Mouse (Mus musculus): ENCODE data around the gene Thsd4.
"Not testable (repeated sequence)": the region's sequence is repeated elsewhere in the genome, so short reads cannot be mapped to it uniquely, and the experiment has no call there.

Thsd4 gene

DNA sequence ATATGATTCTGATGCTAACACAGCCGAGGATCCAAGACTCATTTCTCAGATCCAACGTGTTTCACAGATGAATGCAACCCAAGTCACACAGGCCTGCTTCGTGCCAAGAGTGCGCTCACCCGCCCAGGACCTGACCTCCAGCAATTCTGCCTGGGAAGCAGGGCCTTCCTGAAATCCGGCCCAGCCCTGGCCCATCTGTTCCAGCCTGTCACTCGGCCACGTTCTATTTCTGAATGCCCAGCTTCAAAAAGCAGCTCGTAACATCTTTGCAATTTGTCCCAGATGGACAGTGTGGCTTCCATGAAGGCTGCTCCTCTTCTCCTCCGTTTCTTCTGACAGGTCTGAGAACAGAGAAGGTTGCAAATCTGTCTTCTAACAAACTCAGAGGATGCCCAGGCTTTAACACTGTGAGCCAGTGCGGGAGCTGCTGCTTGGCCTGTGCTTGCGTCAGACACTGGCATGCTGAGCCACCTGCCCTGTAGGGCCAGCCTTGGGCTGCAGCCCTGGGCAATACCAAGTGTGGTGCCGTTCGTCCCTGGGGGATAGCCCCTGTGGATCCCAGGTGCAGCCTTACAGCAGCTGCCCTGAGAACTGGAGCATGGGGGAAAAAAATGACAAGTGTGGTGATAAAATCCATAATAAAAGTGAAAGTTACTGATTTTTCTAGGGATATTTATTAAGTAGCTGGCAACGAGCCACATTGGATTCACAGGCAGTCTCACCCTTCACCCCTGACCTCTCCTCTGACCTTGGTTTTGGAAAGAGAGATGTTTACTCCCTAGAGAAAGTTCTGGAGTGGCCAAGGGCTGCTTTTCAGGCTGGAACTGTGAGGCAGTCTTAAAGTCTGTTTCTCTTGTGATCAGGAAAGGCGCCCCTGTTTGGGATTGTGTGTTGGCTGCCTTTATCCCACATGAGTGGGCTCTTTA, 211.8 kb downstream of the Thsd4 start:
- peak; percentile 18 to 51 for DNase-seq (ENCODE audit: low spot score in 2 of 2)

- no peak for DNase-seq (ENCODE audit: low spot score in 2 of 2)
These were observed 213.7 kb downstream of the Thsd4 start for GRCm38 (mm10) chr9:60308182-60308581.

DNA sequence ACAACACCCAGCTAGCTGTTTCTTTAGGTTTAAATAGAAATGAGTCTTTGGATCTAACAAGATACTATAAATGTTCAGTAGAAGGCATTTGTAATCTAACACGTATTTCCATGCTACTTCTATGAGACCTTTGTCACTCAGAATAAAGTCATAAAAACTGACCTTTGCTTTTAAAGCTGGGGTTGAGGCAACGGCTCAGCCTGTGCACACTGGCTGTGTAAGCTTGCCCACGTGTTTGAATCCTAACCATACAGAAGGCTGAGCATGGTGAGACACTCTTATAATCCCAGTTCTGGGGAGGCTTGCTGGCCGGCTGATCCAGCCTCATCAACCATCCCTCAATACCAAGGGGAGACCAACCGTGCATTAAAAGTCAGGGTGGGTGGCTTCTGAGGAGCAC, 214.4 kb downstream of the Thsd4 start:
- DNase-seq (ENCODE audit: low spot score in 2 of 2) = no peak

DNA sequence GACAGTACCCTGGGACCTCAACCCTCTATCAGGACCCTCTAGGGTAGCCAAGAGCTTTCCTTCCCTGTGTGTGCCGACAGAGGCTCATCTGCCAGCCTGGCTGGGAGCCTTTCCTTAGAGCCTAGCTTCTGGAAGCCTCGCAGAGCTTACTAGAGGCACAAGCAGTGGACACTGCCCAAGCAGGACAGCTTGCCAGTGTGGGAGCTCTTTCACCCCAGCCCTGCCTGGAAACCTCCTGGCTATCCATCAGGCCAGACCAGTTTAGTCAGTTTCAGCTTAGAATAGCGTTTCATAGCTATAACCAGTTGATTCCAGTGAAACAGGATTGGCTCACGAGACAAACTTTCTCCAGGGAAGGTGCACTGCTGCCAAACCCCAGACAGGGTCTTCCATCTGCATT, 215.6 kb downstream of the Thsd4 start:
- peak in 1 of 2 experiments; percentile 43 for DNase-seq (ENCODE audit: low spot score in 2 of 2)

- no peak for DNase-seq (ENCODE audit: low spot score in 2 of 2)
These were observed 216.5 kb downstream of the Thsd4 start for GRCm38 (mm10) chr9:60305204-60305840.

GRCm38 (mm10) chr9:60296276-60296675, 225.6 kb downstream of the Thsd4 start:
- DNase-seq (ENCODE audit: low spot score in 2 of 2) = no peak

DNA sequence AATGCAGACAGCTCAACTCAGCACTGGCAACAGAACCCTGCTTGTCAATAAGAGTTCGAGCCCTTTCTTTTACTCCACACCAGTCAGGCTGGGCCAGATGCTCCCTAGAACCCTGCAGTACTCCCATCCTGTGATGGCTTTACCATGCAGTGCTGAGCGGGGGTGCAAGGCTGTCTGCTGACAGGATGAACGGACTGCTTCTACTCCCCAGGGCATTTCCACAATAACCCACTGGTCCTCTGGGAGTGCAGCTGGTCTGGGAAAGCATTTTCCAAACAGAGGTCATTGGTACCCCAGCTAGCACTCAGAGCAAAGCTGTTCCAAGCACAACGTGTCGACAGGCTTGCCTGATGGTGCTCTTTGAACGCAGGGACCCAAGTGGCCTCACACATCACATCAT, 226.6 kb downstream of the Thsd4 start:
- DNase-seq (ENCODE audit: low spot score in 2 of 2) = no peak

DNA sequence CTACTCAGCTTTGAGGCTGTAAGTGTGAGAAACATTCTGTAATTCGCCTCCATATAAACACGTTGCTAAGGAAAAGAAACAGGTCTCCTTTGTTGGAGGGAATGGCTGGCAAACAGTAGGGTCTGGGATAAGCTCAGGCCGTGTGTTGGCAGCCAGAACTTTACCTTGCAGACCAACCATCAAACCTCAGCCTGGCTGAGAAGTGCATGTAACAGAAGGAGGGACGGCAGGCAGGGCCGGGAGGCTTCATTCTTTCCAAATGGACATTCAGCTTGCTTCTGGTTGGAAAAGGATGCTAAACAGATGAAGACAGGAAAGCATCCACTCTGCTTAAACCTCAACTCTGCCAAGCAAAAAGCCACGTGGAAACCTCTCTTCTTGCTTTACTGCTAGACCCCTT, 228.7 kb downstream of the Thsd4 start:
- no peak for DNase-seq (ENCODE audit: low spot score in 2 of 2)

- DNase-seq (ENCODE audit: low spot score in 2 of 2) = no peak
These were observed 231.1 kb downstream of the Thsd4 start for GRCm38 (mm10) chr9:60290780-60291179.

DNA sequence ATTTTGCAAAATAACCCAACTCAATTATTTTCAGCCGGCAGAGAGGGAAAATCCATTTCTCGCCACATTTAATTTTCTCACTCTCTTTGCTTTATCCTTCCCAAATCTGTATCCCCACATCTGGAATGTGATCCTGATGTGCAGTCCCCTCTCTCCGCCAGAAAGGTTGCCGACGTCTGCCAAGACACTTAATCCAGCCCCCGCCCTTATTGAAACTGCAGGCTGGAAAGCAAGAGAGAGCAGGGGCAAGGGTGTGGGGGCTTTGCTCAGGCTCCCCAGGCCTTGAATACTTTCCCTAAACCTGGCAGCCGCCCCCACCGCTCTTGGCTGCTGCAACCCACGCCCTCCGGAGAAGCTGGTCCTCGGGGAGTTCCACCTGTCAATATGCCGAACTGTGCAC, 233.1 kb downstream of the Thsd4 start:
- DNase-seq (ENCODE audit: low spot score in 2 of 2) = no peak

DNA sequence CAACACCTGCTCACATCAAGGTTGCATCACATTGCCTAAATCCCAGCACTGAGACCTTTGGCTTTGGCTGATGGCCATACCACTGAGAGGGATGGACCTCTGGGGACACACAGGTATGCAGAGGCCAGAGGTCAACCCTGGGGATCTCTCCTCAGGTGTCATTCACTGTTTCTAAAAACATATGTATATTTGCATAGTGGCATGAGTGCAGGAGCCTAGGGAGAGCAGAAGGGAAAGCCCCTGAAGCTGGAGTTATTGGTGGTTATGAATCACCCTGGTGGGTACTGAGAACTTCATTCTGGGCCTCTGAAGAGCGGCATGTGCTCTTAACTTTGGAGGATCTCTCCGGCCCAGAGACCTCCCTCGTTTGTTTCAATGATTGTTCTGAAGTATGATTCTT, 235.5 kb downstream of the Thsd4 start:
- DNase-seq (ENCODE audit: low spot score in 2 of 2) = no peak

- no peak for DNase-seq (ENCODE audit: low spot score in 2 of 2)
These were observed 236.8 kb downstream of the Thsd4 start for GRCm38 (mm10) chr9:60285047-60285462.

GRCm38 (mm10) chr9:60284318-60284717, 237.5 kb downstream of the Thsd4 start:
- no peak for DNase-seq (ENCODE audit: low spot score in 2 of 2)

DNA sequence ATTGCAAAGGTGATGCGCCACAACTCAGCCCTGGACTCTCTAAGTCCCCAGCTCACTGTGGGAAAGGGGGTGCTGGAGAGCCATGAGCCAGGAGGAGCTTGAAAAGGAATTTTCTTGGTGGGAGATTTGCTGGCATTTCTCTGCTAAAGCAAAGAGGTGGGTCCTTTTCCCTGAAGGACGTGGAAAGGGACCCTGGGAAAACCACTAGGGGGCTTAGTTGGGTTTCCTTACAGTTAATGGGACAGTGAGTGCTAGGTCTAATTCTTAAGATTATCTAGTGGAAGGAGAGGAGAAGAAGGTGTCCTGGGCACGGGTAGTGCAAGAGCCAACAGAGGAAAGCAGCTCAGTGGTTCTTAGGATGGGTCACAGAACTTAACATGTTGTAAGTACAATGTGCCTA, 238.3 kb downstream of the Thsd4 start:
- no peak for DNase-seq (ENCODE audit: low spot score in 2 of 2)

DNA sequence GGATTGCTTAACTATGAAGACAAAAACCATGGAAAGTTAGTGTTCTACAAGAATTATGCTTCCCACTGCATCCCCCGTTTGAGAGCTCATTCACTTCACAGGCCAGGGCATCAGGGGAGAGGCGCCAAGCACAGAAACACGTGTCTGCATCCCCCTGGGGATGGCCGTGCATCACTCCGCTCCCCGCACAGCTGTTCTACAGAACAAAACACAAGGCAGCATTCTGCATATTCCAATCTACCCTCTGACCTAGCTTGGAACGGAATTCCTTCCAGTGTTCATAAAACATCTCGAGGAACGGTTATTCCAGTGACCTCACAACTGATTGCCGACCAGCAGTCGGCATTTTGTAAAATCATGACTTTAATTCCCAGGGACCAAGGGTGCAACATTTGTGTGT, 240.6 kb downstream of the Thsd4 start:
- no peak for DNase-seq (ENCODE audit: low spot score in 2 of 2)

- DNase-seq (ENCODE audit: low spot score in 2 of 2) = no peak
These were observed 241.1 kb downstream of the Thsd4 start for GRCm38 (mm10) chr9:60280786-60281185.

GRCm38 (mm10) chr9:60279556-60279955, 242.3 kb downstream of the Thsd4 start:
- DNase-seq (ENCODE audit: low spot score in 2 of 2) = peak in 1 of 2 experiments; percentile 16

- DNase-seq (ENCODE audit: low spot score in 2 of 2) = no peak
These were observed 245.5 kb downstream of the Thsd4 start for GRCm38 (mm10) chr9:60276351-60276750.

GRCm38 (mm10) chr9:60275410-60276159, 246.3 kb downstream of the Thsd4 start:
- no peak for DNase-seq (ENCODE audit: low spot score in 2 of 2)

GRCm38 (mm10) chr9:60274503-60274902, 247.3 kb downstream of the Thsd4 start:
- no peak for DNase-seq (ENCODE audit: low spot score in 2 of 2)

- DNase-seq (ENCODE audit: low spot score in 2 of 2) = not testable (repeated sequence)
These were observed 249.5 kb downstream of the Thsd4 start for GRCm38 (mm10) chr9:60272345-60272744.

DNA sequence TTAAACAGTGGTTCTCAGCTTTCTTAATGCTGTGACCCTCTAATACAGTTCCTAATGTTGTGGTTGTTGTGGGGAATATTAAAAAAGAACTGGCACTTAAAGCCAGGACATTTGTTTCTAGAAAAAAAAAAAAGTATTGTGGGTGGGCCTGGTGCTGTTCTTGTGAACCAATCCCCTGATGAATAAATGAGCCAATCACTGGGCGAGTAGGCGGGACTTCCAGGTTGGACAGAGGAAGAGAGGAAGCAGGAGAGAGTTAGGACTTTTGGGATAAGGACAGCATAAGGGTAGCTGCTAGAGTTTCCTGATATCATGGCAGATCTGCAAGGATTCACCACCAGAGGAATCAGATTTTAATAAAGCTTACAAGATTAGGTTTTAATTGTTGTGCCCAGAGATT, 249.9 kb downstream of the Thsd4 start:
- DNase-seq (ENCODE audit: low spot score in 2 of 2) = no peak

All from urinary bladder, adult 18-20 months (tissue).